Mouse (Mus musculus): ENCODE data around the gene Cmip. TPM values are rescaled to one million over a fixed set of nuclear protein-coding genes. Genes with fewer than 3 reads are reported as not detected.

The Cmip gene
- polyA plus RNA-seq, 1 experiment = 103 TPM

DNA sequence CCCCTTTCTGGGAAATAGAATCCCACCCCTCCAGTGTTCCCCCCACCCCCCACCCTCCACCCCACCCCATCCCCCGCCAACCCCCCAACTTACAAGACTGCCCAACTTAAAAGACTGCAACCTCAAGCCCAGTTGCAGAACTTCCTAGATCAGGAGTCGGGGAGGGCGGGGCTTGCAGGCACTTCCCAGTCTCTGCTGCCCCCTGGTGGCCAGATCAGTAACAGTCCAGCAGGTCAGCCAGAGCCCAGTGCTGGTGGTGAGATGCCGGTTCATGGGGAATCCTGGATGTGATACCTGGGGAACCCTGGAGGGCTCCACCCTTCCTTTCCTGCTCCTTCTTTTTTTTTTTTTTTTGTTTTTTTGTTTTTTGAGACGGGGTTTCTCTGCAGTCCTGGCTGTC lies 218.1 kb downstream of the Cmip start:
- WGBS = 5% methylated on average over 5 of the region's 5 CpGs

DNA sequence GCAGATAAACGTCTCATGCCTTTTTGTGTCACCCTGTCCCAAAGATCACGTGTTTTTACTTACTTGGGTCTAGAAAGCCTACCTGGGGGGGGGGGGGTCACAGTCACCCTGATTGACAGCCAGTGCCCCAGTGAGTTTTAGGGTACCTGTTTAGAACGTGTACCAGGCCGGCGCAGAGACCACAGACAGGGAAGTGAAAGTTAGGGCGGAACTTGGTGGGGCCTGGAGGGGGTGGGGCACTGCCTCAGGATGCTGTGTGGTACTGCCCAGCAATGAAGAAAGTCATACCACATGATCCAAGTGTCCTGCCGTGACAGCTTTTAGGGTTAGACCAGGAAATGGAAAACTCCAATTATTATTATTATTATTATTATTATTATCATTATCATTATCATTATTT lies 219.0 kb downstream of the Cmip start:
- Histone ChIP-seq H3K4me1 (replicated peaks; ENCODE audit: control insufficient read depth, insufficient read depth, low read length) (peaks cover 18% of the 10 kb centered on the region), H3K27me3 (ENCODE audit: control insufficient read depth, insufficient read depth, low read length) (no peaks in the 10 kb centered on the region), H3K27ac (ENCODE audit: control insufficient read depth, insufficient read depth, low read length) (no peak overlapping the region), H3K36me3 (ENCODE audit: control insufficient read depth, insufficient read depth, low read length) (no peaks in the 10 kb centered on the region), H3K4me3 (ENCODE audit: control insufficient read depth, insufficient read depth, low read length) (no peak overlapping the region)
- no peak for TF ChIP-seq CTCF (IDR thresholded peaks at IDR 0.05; ENCODE audit: borderline replicate concordance, control insufficient read depth, extremely low read depth, insufficient read depth, low read length, poor library complexity)
- no peak for TF ChIP-seq POLR2A (IDR thresholded peaks at IDR 0.05; ENCODE audit: control insufficient read depth, extremely low read depth, insufficient read depth, low read length, poor library complexity)
- WGBS = 11% methylated on average over 7 of the region's 7 CpGs
- DNase-seq = peak; percentile 34

More for the DNA sequence above, 218.1 kb downstream of the Cmip start:
- Histone ChIP-seq H3K27ac (ENCODE audit: control insufficient read depth, insufficient read depth, low read length) (no peak overlapping the region), H3K36me3 (ENCODE audit: control insufficient read depth, insufficient read depth, low read length) (no peaks in the 10 kb centered on the region), H3K4me1 (replicated peaks; ENCODE audit: control insufficient read depth, insufficient read depth, low read length) (peaks cover 26% of the 10 kb centered on the region), H3K4me3 (ENCODE audit: control insufficient read depth, insufficient read depth, low read length) (no peak overlapping the region), H3K27me3 (ENCODE audit: control insufficient read depth, insufficient read depth, low read length) (no peaks in the 10 kb centered on the region)
- TF ChIP-seq POLR2A (IDR thresholded peaks at IDR 0.05; ENCODE audit: control insufficient read depth, extremely low read depth, insufficient read depth, low read length, poor library complexity) (no peak), CTCF (IDR thresholded peaks at IDR 0.05; ENCODE audit: borderline replicate concordance, control insufficient read depth, extremely low read depth, insufficient read depth, low read length, poor library complexity) (peak; percentile 98)
- DNase-seq = peak; percentile 93

DNA sequence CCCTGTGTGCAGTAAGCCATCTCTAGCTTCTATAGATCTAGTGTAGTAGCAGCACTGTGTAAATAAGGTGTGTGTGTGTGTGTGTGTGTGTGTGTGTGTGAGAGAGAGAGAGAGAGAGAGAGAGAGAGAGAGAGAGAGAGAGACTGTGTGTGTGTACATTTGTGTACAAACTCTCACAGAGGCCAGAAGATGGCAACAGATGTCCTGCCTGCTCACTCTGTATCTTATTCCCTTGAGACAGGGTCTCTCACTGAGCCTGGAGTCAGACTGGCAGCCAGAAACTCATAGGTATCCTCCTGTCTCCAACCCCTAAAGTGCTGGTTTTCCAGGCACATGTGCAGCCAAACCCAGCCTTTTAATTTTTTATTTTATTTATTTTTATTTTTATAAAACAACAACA lies 221.2 kb downstream of the Cmip start:
- Histone ChIP-seq H3K27me3 (ENCODE audit: control insufficient read depth, insufficient read depth, low read length) (no peaks in the 10 kb centered on the region), H3K4me1 (replicated peaks; ENCODE audit: control insufficient read depth, insufficient read depth, low read length) (peaks cover 7% of the 10 kb centered on the region), H3K4me3 (ENCODE audit: control insufficient read depth, insufficient read depth, low read length) (no peak overlapping the region), H3K27ac (ENCODE audit: control insufficient read depth, insufficient read depth, low read length) (no peak overlapping the region), H3K36me3 (ENCODE audit: control insufficient read depth, insufficient read depth, low read length) (no peaks in the 10 kb centered on the region)
- no peak for TF ChIP-seq CTCF (IDR thresholded peaks at IDR 0.05; ENCODE audit: borderline replicate concordance, control insufficient read depth, extremely low read depth, insufficient read depth, low read length, poor library complexity)
- no peak for TF ChIP-seq POLR2A (IDR thresholded peaks at IDR 0.05; ENCODE audit: control insufficient read depth, extremely low read depth, insufficient read depth, low read length, poor library complexity)
- DNase-seq = no peak

DNA sequence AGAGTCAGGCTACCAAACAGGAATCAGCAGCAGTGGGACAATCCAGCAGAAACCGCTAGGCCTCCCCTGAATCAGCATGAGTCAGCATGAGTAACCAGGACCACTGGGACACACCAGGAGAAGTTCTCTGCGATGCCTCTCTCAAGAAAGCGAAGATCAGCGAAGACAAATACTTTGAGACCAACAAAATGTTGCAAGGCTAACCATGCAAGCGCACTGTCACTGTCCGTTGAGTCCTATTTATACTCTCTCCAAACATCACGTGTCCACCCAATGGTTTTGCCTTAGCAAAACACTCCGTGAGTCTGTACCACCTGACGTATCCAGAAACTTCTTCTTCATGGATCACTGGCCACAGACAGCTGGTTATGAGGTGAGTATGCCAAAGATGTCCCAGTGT lies 223.1 kb downstream of the Cmip start:
- H3K36me3 ChIP-seq (ENCODE audit: control insufficient read depth, insufficient read depth, low read length) = no peaks in the 10 kb centered on the region
- whole genome bisulfite sequencing = 97% methylated on average over 9 of the region's 9 CpGs

DNA sequence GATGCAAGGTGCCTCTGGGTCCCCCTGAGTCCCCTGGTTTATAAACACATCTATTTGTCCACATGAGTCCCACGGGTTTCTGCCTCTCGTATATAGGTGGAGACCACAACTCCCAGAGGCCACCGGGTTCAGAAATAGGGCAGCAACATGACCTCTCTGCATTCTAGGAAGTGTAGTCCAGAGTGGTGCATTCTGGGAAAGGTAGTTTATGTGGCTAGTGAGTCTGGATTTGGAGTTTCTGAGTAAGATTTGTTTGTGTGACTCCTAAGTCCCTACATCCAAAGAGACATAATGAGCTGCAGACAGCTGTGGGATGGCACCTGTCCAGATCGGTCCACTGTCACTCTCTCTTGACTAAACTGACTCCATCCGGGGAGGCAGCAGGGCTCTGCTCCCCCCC lies 223.7 kb downstream of the Cmip start:
- TF ChIP-seq CTCF (IDR thresholded peaks at IDR 0.05; ENCODE audit: borderline replicate concordance, control insufficient read depth, extremely low read depth, insufficient read depth, low read length, poor library complexity) = no peak
- no peak for TF ChIP-seq POLR2A (IDR thresholded peaks at IDR 0.05; ENCODE audit: control insufficient read depth, extremely low read depth, insufficient read depth, low read length, poor library complexity)
- Histone ChIP-seq H3K4me1 (replicated peaks; ENCODE audit: control insufficient read depth, insufficient read depth, low read length) (peaks cover 3% of the 10 kb centered on the region), H3K36me3 (ENCODE audit: control insufficient read depth, insufficient read depth, low read length) (no peaks in the 10 kb centered on the region), H3K27ac (ENCODE audit: control insufficient read depth, insufficient read depth, low read length) (no peak overlapping the region), H3K27me3 (ENCODE audit: control insufficient read depth, insufficient read depth, low read length) (no peaks in the 10 kb centered on the region), H3K4me3 (ENCODE audit: control insufficient read depth, insufficient read depth, low read length) (no peak overlapping the region)
- 74% methylated on average over 5 of the region's 5 CpGs for WGBS
- no peak for DNase-seq

More for the DNA sequence above, 223.1 kb downstream of the Cmip start:
- Histone ChIP-seq H3K27me3 (ENCODE audit: control insufficient read depth, insufficient read depth, low read length) (no peaks in the 10 kb centered on the region), H3K4me3 (ENCODE audit: control insufficient read depth, insufficient read depth, low read length) (no peak overlapping the region), H3K4me1 (replicated peaks; ENCODE audit: control insufficient read depth, insufficient read depth, low read length) (peaks cover 7% of the 10 kb centered on the region), H3K27ac (ENCODE audit: control insufficient read depth, insufficient read depth, low read length) (no peak overlapping the region)
- no peak for DNase-seq
- TF ChIP-seq CTCF (IDR thresholded peaks at IDR 0.05; ENCODE audit: borderline replicate concordance, control insufficient read depth, extremely low read depth, insufficient read depth, low read length, poor library complexity) (no peak), POLR2A (IDR thresholded peaks at IDR 0.05; ENCODE audit: control insufficient read depth, extremely low read depth, insufficient read depth, low read length, poor library complexity) (no peak)

DNA sequence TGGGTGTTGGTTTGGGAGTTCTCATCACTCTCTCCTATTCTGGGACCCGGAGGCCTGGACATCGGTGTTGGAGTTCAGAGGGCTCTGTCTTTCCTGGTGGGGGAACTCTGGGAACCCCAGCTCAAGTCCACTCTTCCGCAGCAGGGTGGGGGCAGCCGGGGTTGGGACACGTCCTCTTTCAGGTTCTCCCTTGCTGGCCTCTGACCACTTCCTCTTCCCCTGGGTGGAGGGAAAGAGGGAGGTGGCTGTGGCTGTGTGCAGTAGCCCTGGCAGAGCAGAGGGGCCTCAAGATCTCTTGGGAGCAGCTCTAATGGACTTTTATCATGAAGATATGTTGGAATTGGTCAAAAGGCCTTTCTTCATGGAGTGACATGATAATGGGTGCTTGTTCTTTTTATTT lies 225.0 kb downstream of the Cmip start:
- H3K36me3 ChIP-seq (ENCODE audit: control insufficient read depth, insufficient read depth, low read length) = no peaks in the 10 kb centered on the region
- no peak overlapping the region for H3K27ac ChIP-seq (ENCODE audit: control insufficient read depth, insufficient read depth, low read length)
- no peaks in the 10 kb centered on the region for H3K27me3 ChIP-seq (ENCODE audit: control insufficient read depth, insufficient read depth, low read length)
- DNase-seq = no peak
- H3K4me3 ChIP-seq (ENCODE audit: control insufficient read depth, insufficient read depth, low read length) = no peak overlapping the region
- WGBS = 19% methylated on average over 5 of the region's 5 CpGs
- no peaks in the 10 kb centered on the region; the same call in 1 of the 2 replicates for H3K4me1 ChIP-seq (replicated peaks; ENCODE audit: control insufficient read depth, insufficient read depth, low read length)
- TF ChIP-seq POLR2A (IDR thresholded peaks at IDR 0.05; ENCODE audit: control insufficient read depth, extremely low read depth, insufficient read depth, low read length, poor library complexity) (no peak), CTCF (IDR thresholded peaks at IDR 0.05; ENCODE audit: borderline replicate concordance, control insufficient read depth, extremely low read depth, insufficient read depth, low read length, poor library complexity) (no peak)

DNA sequence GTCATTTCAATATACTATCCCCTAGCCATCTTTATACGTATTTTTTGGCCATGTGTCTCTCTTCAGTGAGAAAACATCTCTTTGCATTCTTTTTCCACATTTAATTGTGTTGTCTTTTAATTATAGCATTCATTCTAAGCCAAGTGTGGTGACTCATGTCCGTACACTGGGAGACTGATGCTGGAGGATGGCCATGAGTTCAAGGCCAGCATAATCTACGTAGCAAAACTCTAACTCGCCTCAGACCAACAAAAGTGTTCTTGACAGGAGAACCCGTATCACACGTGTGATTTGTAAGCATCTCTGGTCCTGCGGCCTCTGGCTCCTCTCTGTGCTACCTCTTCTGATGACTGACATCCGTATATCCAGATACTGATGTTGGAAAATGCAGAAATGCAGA lies 227.9 kb downstream of the Cmip start:
- DNase-seq = no peak
- WGBS = 96% methylated on average over 8 of the region's 8 CpGs
- Histone ChIP-seq H3K36me3 (ENCODE audit: control insufficient read depth, insufficient read depth, low read length) (no peaks in the 10 kb centered on the region), H3K27me3 (ENCODE audit: control insufficient read depth, insufficient read depth, low read length) (no peaks in the 10 kb centered on the region), H3K27ac (ENCODE audit: control insufficient read depth, insufficient read depth, low read length) (no peak overlapping the region), H3K4me3 (ENCODE audit: control insufficient read depth, insufficient read depth, low read length) (no peak overlapping the region), H3K4me1 (replicated peaks; ENCODE audit: control insufficient read depth, insufficient read depth, low read length) (no peaks in the 10 kb centered on the region; the same call in 1 of the 2 replicates)
- no peak for TF ChIP-seq CTCF (IDR thresholded peaks at IDR 0.05; ENCODE audit: borderline replicate concordance, control insufficient read depth, extremely low read depth, insufficient read depth, low read length, poor library complexity)
- no peak for TF ChIP-seq POLR2A (IDR thresholded peaks at IDR 0.05; ENCODE audit: control insufficient read depth, extremely low read depth, insufficient read depth, low read length, poor library complexity)
